Mouse (Mus musculus): ENCODE measurements around the gene Lrrn4.

GRCm38 (mm10) chr2:132846407-132847358, 34.0 kb downstream of the Lrrn4 start, which contains the start of gene Crls1:
- peak; percentile 78 for TF ChIP-seq CTCF (IDR thresholded peaks at IDR 0.05; ENCODE audit: insufficient read depth, low read length)
- TF ChIP-seq POLR2A (IDR thresholded peaks at IDR 0.05; ENCODE audit: borderline replicate concordance, extremely low read depth, low read depth, low read length) = peak; percentile 37; the same call in 1 of the 2 replicates
